Mouse (Mus musculus) heart, embryonic 11.5 days (tissue): ENCODE results near the gene Erlin1. TPM values are rescaled to one million over a fixed set of nuclear protein-coding genes. Genes with fewer than 3 reads are reported as not detected.

Experiments
- polyA plus RNA-seq: library from polyadenylated mRNA; unstranded; fragments of >200 nt; fragmentation: Nextera tagmentation; extraction: Ambion mirVana; gene quantifications from 2 replicates; pipeline ENCODE4 v1.2.1, GENCODE M21; 2014

The Erlin1 gene
- polyA plus RNA-seq, 1 experiment from 2014 or later, result 14.4 TPM

Other genes with a start within 250 kb of the Erlin1 start
- gene Dnmbp, start 129.6 kb downstream of the Erlin1 start, polyA plus RNA-seq, result 11.4 and 11.7 TPM in 2 replicates
- 0.77 and 2.0 TPM in 2 replicates for gene Cpn1, start 83.2 kb downstream of the Erlin1 start, polyA plus RNA-seq
- 0.20 TPM in 1 of 2 replicates, not detected in the other for gene Cyp2c23, start 40.6 kb downstream of the Erlin1 start, polyA plus RNA-seq
- gene Chuk, start 37.7 kb upstream of the Erlin1 start, polyA plus RNA-seq, result 31.8 and 38.9 TPM in 2 replicates
- gene Cwf19l1, start 66.1 kb upstream of the Erlin1 start, polyA plus RNA-seq, result 22.4 and 26.1 TPM in 2 replicates
- 65.5 and 76.0 TPM in 2 replicates for gene Bloc1s2, start 76.7 kb upstream of the Erlin1 start, polyA plus RNA-seq
- gene Pkd2l1, start 122.7 kb upstream of the Erlin1 start, polyA plus RNA-seq, result not detected in 2 replicates
- gene Scd3, start 133.5 kb upstream of the Erlin1 start, polyA plus RNA-seq, result 0.21 TPM in 1 of 2 replicates, not detected in the other
- gene Scd2, start 223.9 kb upstream of the Erlin1 start, polyA plus RNA-seq, result 150 and 188 TPM in 2 replicates